Mouse (Mus musculus): Measurements from ENCODE around the gene Gpr155.

DNA sequence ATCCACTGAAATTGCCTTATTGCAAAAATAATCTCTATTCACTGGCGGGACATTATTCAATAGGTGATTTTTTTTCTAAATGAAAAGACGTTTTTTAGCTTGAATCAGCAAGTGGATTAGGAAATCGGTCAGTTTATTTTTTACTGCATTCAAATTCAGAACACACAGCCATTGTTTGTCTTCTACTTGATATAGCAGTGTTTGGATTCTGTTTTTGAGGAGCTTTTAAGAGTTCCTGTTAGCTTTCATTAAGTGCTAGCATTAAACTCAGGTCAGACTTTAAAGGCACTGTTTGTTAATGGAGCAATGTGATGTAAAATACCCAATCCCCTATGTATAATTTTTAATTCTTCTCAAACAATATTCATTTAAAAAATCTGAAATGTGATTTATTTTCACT is 87.5 kb downstream of the Gpr155 start:
- no peak for TF ChIP-seq CTCF (IDR thresholded peaks at IDR 0.05)
- TF ChIP-seq EP300 (IDR thresholded peaks at IDR 0.05): peak; percentile 42; the same call in 1 of the 2 replicates

Measured in lung, postnatal 0 days (tissue).